Mouse (Mus musculus) G1E (cell line): ENCODE data around the gene Tmem63b. TPM values are rescaled to one million over a fixed set of nuclear protein-coding genes. Genes with fewer than 3 reads are reported as not detected.

ENCODE experiments used
- ATAC-seq: 2 replicates; pipeline ENCODE4 v1.8.0; 2016; ENCODE audit warnings: mild to moderate bottlenecking; ENCODE audit not compliant: insufficient number of reproducible peaks, poor library complexity, low FRiP score, severe bottlenecking; ENCODE audit errors: extremely low read depth
- DNase-seq: peaks from one replicate; pipeline ENCODE4 v3.0.0; 2012; ENCODE audit warnings: low spot score
- H3K27me3 ChIP-seq: 2 replicates; pipeline ENCODE4 v1.6.1; 2012; ENCODE audit warnings: mild to moderate bottlenecking, low read length, inconsistent platforms; ENCODE audit not compliant: insufficient read depth
- H3K36me3 ChIP-seq: replicated peaks from 2 replicates; pipeline ENCODE3; 2012; ENCODE audit warnings: mild to moderate bottlenecking, inconsistent platforms
- H3K4me1 ChIP-seq: 2 replicates; pipeline ENCODE4 v1.6.1; 2012; ENCODE audit warnings: low read depth, low read length, inconsistent platforms, mixed read lengths; ENCODE audit not compliant: insufficient read depth
- H3K4me3 ChIP-seq: 2 replicates; pipeline ENCODE4 v1.5.1; 2012; ENCODE audit warnings: low read depth, mild to moderate bottlenecking, inconsistent platforms, low read length, moderate library complexity, mixed read lengths
- H3K9me3 ChIP-seq: replicated peaks from 2 replicates; pipeline ENCODE4 v1.6.1; 2012; ENCODE audit warnings: inconsistent platforms
- CTCF ChIP-seq: IDR thresholded peaks from 2 replicates; pipeline ENCODE4 v1.5.1; 2012; ENCODE audit warnings: low read depth, low read length, inconsistent platforms, mixed read lengths
- GATA1 ChIP-seq: IDR thresholded peaks from 2 replicates; pipeline ENCODE4 v1.6.1; 2012; ENCODE audit warnings: borderline replicate concordance, low read length, inconsistent platforms, mixed read lengths
- GATA2 ChIP-seq: IDR thresholded peaks from 2 replicates; pipeline ENCODE4 v1.6.1; 2012; ENCODE audit warnings: low read depth, low read length, inconsistent platforms, borderline replicate concordance
- POLR2AphosphoS5 ChIP-seq: IDR thresholded peaks from 2 replicates; pipeline ENCODE4 v1.6.1; 2012; ENCODE audit warnings: low read depth, low read length, inconsistent platforms; ENCODE audit not compliant: insufficient replicate concordance
- TAL1 ChIP-seq: conservative IDR thresholded peaks from 2 replicates; pipeline ENCODE4 v1.6.1; 2012; ENCODE audit warnings: low read depth, low read length, inconsistent platforms, mixed read lengths
- polyA plus RNA-seq: library from polyadenylated mRNA; stranded (reverse); fragments of >175 nt; gene quantifications from 2 replicates; pipeline ENCODE4 v1.2.3, GENCODE M21; 2012
- total RNA-seq, 2 experiments: library from RNA; stranded (forward) in 1 of 2; stranded (reverse) in 1 of 2; fragments of 200-1000 nt in 1 of 2; fragments of >200 nt in 1 of 2; fragmentation: Nextera tagmentation in 1 of 2; gene quantifications; 2 replicates each; pipeline ENCODE4 v1.2.3; 2014 to 2017

Gene Tmem63b
- total and polyA plus RNA-seq, 3 experiments: 9.9 to 25.0 (median 21.6) TPM

DNA sequence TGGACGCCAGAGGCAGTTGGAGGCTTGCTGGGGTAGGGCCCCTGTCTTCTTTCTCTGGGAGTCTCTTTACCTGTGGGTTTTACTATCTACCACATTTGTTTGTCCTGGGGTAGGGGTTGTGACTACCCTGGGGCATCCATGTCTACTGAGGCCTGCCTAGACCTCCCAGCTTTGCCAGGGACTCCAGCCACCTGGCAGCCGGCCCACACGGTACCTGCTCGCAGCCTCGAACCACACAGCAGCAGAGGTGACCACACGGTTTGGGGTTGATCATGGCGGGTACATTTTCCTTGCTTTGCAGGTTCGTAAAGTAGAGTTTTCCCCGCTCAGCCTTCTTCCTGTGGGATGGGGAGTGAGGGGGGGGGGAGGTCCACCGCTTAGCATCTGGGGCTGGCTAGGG lies 19.2 kb downstream of the Tmem63b start:
- Histone ChIP-seq H3K9me3 (no peaks in the 10 kb centered on the region), H3K27me3 (no peaks in the 10 kb centered on the region), H3K36me3 (peaks cover 97% of the 10 kb centered on the region), H3K4me3 (no peak overlapping the region), H3K4me1 (peaks cover 22% of the 10 kb centered on the region)
- TF ChIP-seq GATA1 (no peak), CTCF (no peak), POLR2AphosphoS5 (no peak), TAL1 (no peak), GATA2 (no peak)
- no peak for DNase-seq
- no peak for ATAC-seq

- ATAC-seq (no peak), DNase-seq (no peak)
- peaks cover 97% of the 10 kb centered on the region for H3K36me3 ChIP-seq
- H3K9me3 ChIP-seq: no peaks in the 10 kb centered on the region
- TF ChIP-seq CTCF (no peak), POLR2AphosphoS5 (no peak), TAL1 (no peak), GATA1 (no peak), GATA2 (no peak)
- peaks cover 23% of the 10 kb centered on the region for H3K4me1 ChIP-seq
- no peaks in the 10 kb centered on the region for H3K27me3 ChIP-seq
- H3K4me3 ChIP-seq: no peak overlapping the region
Measured at GRCm38 (mm10) chr17:45666091-45666490, 20.6 kb downstream of the Tmem63b start.

GRCm38 (mm10) chr17:45664608-45665007 lies 22.1 kb downstream of the Tmem63b start:
- ATAC-seq: no peak
- Histone ChIP-seq H3K4me1 (peaks cover 23% of the 10 kb centered on the region), H3K4me3 (no peak overlapping the region), H3K9me3 (no peaks in the 10 kb centered on the region), H3K27me3 (no peaks in the 10 kb centered on the region), H3K36me3 (peaks cover 92% of the 10 kb centered on the region)
- no peak for TF ChIP-seq CTCF
- no peak for TF ChIP-seq GATA1
- no peak for TF ChIP-seq GATA2
- no peak for TF ChIP-seq TAL1
- no peak for TF ChIP-seq POLR2AphosphoS5
- no peak for DNase-seq

GRCm38 (mm10) chr17:45663106-45663919 lies 23.4 kb downstream of the Tmem63b start:
- Histone ChIP-seq H3K9me3 (no peaks in the 10 kb centered on the region), H3K4me1 (peaks cover 23% of the 10 kb centered on the region), H3K36me3 (peaks cover 84% of the 10 kb centered on the region), H3K27me3 (no peaks in the 10 kb centered on the region; the same call in 1 of the 2 replicates), H3K4me3 (no peak overlapping the region; the same call in 1 of the 2 replicates)
- ATAC-seq (peak; percentile 15; the same call in 1 of the 2 replicates), DNase-seq (peak; percentile 65)
- peak; percentile 96 for TF ChIP-seq CTCF
- TF ChIP-seq GATA1: no peak

DNA sequence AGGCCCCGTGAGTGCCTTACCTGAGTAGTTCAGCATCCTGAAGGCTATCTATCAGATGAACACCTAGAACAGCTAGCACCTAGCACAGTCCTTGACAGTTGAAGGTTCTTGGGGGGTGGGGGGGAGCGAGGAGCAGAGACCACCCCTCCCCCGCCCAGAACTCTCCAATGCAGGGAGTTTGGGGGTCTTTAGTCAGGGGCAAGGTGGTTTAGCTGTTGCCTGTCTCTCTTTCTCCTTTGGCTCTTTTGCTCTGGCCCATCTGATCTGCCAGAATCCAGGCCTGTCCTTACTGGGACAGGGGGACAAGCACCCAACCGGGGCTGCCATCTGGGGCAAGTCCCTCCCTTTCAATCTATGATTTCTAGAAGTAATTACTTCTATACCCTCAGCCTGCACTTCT lies 27.5 kb downstream of the Tmem63b start, which contains the start of gene Capn11:
Capn11 (minus strand) TSS at position 101 of the 400 bp plus-strand sequence.
- Histone ChIP-seq H3K4me3 (no peak within 1 kb of the TSS), H3K27me3 (peaks cover 10% of the 10 kb centered on the region), H3K36me3 (peaks cover 44% of the 10 kb centered on the region), H3K9me3 (no peaks in the 10 kb centered on the region), H3K4me1 (peaks cover 18% of the 10 kb centered on the region)
- TF ChIP-seq CTCF: no peak
- no peak for TF ChIP-seq GATA1
- TF ChIP-seq POLR2AphosphoS5: no peak
- TF ChIP-seq TAL1: no peak
- no peak for TF ChIP-seq GATA2
- ATAC-seq: no peak
- DNase-seq: no peak

DNA sequence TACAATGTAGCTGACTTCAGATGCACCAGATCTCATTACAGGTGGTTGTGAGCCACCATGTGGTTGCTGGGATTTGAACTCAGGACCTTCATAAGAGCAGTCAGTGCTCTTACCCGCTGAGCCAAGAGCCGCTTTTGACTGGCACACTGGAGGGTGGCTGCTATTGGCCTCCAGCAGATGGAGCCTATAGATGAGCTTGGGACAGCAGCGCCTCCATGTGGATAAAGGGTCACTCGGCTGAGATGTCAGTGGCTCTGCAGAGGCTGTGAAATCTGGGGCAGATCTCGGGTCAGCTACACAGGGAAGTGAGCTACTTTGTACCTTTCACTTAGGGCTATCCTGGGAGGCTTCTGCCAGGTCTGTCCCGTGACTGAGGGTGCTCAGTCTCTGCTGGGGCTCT lies 30.9 kb downstream of the Tmem63b start:
- ATAC-seq: no peak
- TF ChIP-seq TAL1: no peak
- no peak for TF ChIP-seq POLR2AphosphoS5
- TF ChIP-seq GATA2: no peak
- TF ChIP-seq CTCF: no peak
- TF ChIP-seq GATA1: no peak

More for the DNA sequence above, 30.9 kb downstream of the Tmem63b start:
- Histone ChIP-seq H3K27me3 (peaks cover 18% of the 10 kb centered on the region), H3K4me3 (no peak overlapping the region), H3K4me1 (peaks cover 18% of the 10 kb centered on the region), H3K9me3 (no peaks in the 10 kb centered on the region), H3K36me3 (peaks cover 10% of the 10 kb centered on the region)
- DNase-seq: no peak
